Mouse (Mus musculus): ENCODE results near the gene Sh3bp5l.
A peak's percentile ranks its signal among the peaks of the same experiment; 100 is the strongest.

The Sh3bp5l gene

DNA sequence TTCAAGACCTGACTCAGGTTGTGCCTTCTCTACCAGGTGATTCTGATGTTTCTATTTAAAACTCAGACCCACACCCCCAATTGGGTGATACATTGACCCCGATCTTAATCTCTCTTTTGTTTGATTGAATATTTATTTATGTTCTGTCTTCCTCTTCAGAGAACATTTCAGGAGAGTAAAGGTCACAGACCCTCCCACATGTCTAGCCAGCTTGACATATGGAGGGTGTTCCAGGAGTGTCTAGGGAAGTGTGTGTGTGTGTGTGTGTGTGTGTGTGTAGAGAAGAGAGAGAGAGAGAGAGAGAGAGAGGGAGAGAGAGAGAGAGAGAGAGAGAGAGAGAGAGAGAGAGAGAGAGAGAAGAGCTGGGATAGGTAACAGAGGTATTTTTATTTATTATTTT is 47.2 kb downstream of the Sh3bp5l start:
- no peak for DNase-seq (ENCODE audit: extremely low read depth, low read depth)

DNA sequence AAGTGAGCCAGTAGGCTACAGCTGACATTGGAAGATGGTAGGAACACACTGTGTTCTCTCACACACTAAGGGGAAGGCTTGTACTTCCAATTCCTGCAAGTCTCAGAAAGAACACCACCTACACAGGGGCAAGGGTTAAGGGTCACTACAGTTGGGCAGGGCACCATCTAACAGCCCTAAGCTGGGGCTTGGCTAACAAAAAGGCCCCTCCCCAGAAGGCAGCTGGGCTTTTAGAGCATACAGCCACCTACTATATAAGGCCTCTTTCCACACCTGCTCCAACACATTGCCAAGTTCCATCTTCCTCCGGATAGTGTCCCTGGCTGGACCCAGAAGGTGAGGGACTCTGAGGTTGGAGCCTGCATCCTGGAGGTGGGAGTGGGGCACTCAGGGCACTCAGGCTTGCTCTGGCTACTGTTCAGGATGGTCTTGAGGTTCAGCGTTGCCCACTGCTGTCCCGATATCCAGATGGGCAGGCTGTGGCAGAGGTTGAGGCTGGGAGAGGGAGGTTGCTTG is 48.3 kb downstream of the Sh3bp5l start, which contains the start of gene Lypd8:
TSS of gene Lypd8 (plus strand) at position 281 of the 516 bp plus-strand sequence.
- DNase-seq (ENCODE audit: extremely low read depth, low read depth) = no peak

GRCm38 (mm10) chr11:58379516-58379915 is 49.0 kb downstream of the Sh3bp5l start:
- DNase-seq (ENCODE audit: extremely low read depth, low read depth) = peak; percentile 10

DNA sequence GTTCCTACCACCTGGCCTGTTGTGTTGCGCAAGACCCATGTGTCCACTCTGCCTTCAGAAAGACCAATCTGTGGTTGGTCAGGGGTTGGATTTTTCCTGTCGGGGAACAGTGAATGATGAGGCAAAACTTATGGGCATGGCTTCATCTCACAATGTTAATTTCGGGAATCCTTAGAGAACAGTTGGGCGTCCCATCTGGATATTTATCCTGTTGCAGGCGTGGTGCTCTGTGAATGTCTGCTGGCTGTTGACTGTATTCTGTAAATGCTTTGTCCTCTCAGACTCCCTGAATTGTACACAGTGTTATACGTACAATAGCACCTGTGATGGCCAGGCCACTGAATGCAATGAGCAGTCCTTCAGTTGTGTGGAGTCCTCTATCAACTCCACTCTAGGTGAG is 51.9 kb downstream of the Sh3bp5l start:
- no peak for DNase-seq (ENCODE audit: extremely low read depth, low read depth)
